In genomic region chr14:34501447-34501803, GRCm38 (mm10) we compare ENCODE assay signal across 8 mouse cellular contexts. TPM values are rescaled to one million over a fixed set of nuclear protein-coding genes. Genes with fewer than 3 reads are reported as not detected.
DNase-seq lines count a peak whose midpoint lies in the region; ATAC-seq and TF ChIP-seq lines count a peak whose summit lies in the region.

No protein-coding gene starts in this region.

- no peaks in the 10 kb centered on the region for H3K36me3 ChIP-seq in heart, embryonic 15.5 days
- H3K36me3 ChIP-seq in macrophage (ENCODE audit: inconsistent target), result no peaks in the 10 kb centered on the region

- WGBS in heart, embryonic 15.5 days, result under 1% methylated on average over 16 of the region's 16 CpGs
- WGBS in macrophage (ENCODE audit: missing documents), result 6% methylated on average over 16 of the region's 16 CpGs

- H3K79me2 ChIP-seq in macrophage (ENCODE audit: inconsistent target), result no peaks in the 10 kb centered on the region

- H3K9me3 ChIP-seq in heart, embryonic 15.5 days (replicated peaks), result no peaks in the 10 kb centered on the region

- H3K27ac ChIP-seq in layer of hippocampus, adult 2 months, result peak overlapping the region; percentile 94
- peak overlapping the region; percentile 99 for H3K27ac ChIP-seq in heart, embryonic 15.5 days
- H3K27ac ChIP-seq in macrophage, result no peak overlapping the region

- peak overlapping the region; percentile 69 for H3K4me3 ChIP-seq in layer of hippocampus, adult 2 months
- peak overlapping the region; percentile 78 for H3K4me3 ChIP-seq in heart, embryonic 15.5 days
- peak overlapping the region; percentile 10; the same call in 1 of the 2 replicates for H3K4me3 ChIP-seq in macrophage (ENCODE audit: inconsistent target)

- H3K27me3 ChIP-seq in heart, embryonic 15.5 days, result peaks cover 4% of the 10 kb centered on the region; the same call in 1 of the 2 replicates

- TF ChIP-seq CTCF in layer of hippocampus, adult 2 months (conservative IDR thresholded peaks at IDR 0.05), result no peak

- peak overlapping the region; percentile 99 for H3K9ac ChIP-seq in heart, embryonic 15.5 days

- H3K4me2 ChIP-seq in heart, embryonic 15.5 days, result peak overlapping the region; percentile 71

- DNase-seq in layer of hippocampus, adult 2 months (ENCODE audit: low spot score in 2 of 2), result no peak
- no peak for DNase-seq in layer of hippocampus, adult 9-11 months
- peak; percentile 25 for DNase-seq in NIH3T3 (ENCODE audit: low read depth)

- peaks cover 64% of the 10 kb centered on the region for H3K4me1 ChIP-seq in heart, embryonic 15.5 days (replicated peaks)

- ATAC-seq in heart, embryonic 15.5 days (replicated peaks; ENCODE audit: insufficient number of reproducible peaks, insufficient read depth, low FRiP score, low read depth), result no peak
- no peak for ATAC-seq in inflammation-experienced regulatory T-cells, adult 6 months
- ATAC-seq in megakaryocyte-erythroid progenitor cell, adult 5-6 weeks (replicated peaks; ENCODE audit: low FRiP score, low TSS enrichment, poor library complexity, severe bottlenecking), result no peak
- no peak for ATAC-seq in monocyte, adult 5-6 weeks (replicated peaks; ENCODE audit: insufficient number of reproducible peaks, low FRiP score, low TSS enrichment, poor library complexity, severe bottlenecking)

RNA-seq across cellular contexts. Expression of gene Bmpr1a, which starts 1.7 kb away (rescaled TPM):
- total RNA-seq in layer of hippocampus, adult 2 months (2021), result 10 to 100 TPM; 36.5 to 42.2 TPM
- polyA plus RNA-seq in heart, embryonic 15.5 days (2015; fragmentation: Nextera tagmentation; extraction: Ambion mirVana), result 35.5 and 36.2 TPM in 2 replicates
- total RNA-seq in macrophage (2018; cell fraction: chromatin; rRNA removed), result 1 to 10 TPM in 5 of 26 experiments, under 1 TPM in 16, not detected in 5; 0.23 to 7.1 (median 0.49) TPM
- total RNA-seq in macrophage (2018; cell fraction: cytosol; rRNA removed), result 1 to 10 TPM in 1 of 26 experiments, under 1 TPM in 25; 0.18 to 1.1 (median 0.47) TPM
- total RNA-seq in macrophage (2018; cell fraction: nucleus; rRNA removed), result 1 to 10 TPM in 6 of 26 experiments, under 1 TPM in 20; 0.16 to 2.6 (median 0.72) TPM
- 0.39 to 0.73 TPM (median 0.58 TPM) in 3 replicates for polyA plus RNA-seq in macrophage (2018)
- under 1 TPM; 0.36 to 0.40 (median 0.40) TPM for polyA plus RNA-seq in inflammation-experienced regulatory T-cells, adult 6 months (2017; shearing (Covaris generic))
- total RNA-seq in megakaryocyte-erythroid progenitor cell, adult 5-6 weeks (2014; fragmentation: Nextera tagmentation), result 0.49 TPM in 1 of 2 replicates, not detected in the other
- not detected in 2 replicates for total RNA-seq in megakaryocyte-erythroid progenitor cell, adult 5-6 weeks (2017)
- total RNA-seq in monocyte, adult 5-6 weeks (2017), result 0.53 to 1.6 TPM (median 0.68 TPM) in 3 replicates

RNA-seq across cellular contexts. Expression of gene 9230112D13Rik, which starts 21.2 kb away (rescaled TPM):
- not detected for total RNA-seq in layer of hippocampus, adult 2 months (2021)
- not detected in 2 replicates for polyA plus RNA-seq in heart, embryonic 15.5 days (2015; fragmentation: Nextera tagmentation; extraction: Ambion mirVana)
- total RNA-seq in macrophage (2018; cell fraction: chromatin; rRNA removed), result not detected
- total RNA-seq in macrophage (2018; cell fraction: cytosol; rRNA removed), result not detected
- not detected for total RNA-seq in macrophage (2018; cell fraction: nucleus; rRNA removed)
- polyA plus RNA-seq in macrophage (2018), result not detected in 3 replicates
- polyA plus RNA-seq in inflammation-experienced regulatory T-cells, adult 6 months (2017; shearing (Covaris generic)), result not detected
- not detected in 2 replicates for total RNA-seq in megakaryocyte-erythroid progenitor cell, adult 5-6 weeks (2014; fragmentation: Nextera tagmentation)
- not detected in 2 replicates for total RNA-seq in megakaryocyte-erythroid progenitor cell, adult 5-6 weeks (2017)
- total RNA-seq in monocyte, adult 5-6 weeks (2017), result not detected in 3 replicates

Comparison
In these comparisons a context has a peak if more than half of its experiments do, and no peak if none do; other contexts are left out.
1. H3K4me3 ChIP-seq: peak in every context shown above with its lines; median percentile 78 in heart, embryonic 15.5 days; 69 in layer of hippocampus, adult 2 months; 10 in macrophage.
2. RNA of gene Bmpr1a, which starts 1.7 kb away (total RNA-seq): 36.5 to 42.2 TPM in layer of hippocampus, adult 2 months; 0.53 to 1.6 TPM in monocyte, adult 5-6 weeks and 0.49 TPM in megakaryocyte-erythroid progenitor cell, adult 5-6 weeks; every median in the first group is over 10 times any median in the second.